Mouse (Mus musculus): ENCODE measurements at regions not wholly inside any gene's neighbourhood (a gene's known extent, or its start where the extent isn't known, plus 50 kb on each side); places are given as distances from the start of the nearest gene placed in this dataset.

DNA sequence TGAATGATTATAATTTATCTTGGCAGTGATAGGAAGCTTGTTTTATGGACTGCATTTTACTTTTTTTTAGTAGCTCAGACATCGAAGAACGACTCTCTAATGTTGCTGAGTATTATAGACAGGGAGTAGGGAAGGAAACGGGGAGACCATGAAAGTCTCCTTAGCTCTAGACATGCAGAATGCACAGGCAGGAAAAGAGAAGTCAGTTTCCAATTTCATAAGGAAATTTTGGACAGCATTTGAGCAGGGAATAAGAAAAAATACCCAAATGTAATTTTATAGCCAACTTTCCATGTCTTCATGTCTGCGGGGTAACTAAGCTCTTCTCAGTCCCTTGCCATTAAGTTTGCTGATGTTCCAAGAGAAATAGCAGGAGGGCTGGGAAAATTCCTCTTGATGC is 92.0 kb upstream of the Ednra start:
- H3K4me1 ChIP-seq (ENCODE audit: control insufficient read depth, insufficient read depth, low read length): no peaks in the 10 kb centered on the region
- no peaks in the 10 kb centered on the region for H3K27me3 ChIP-seq (ENCODE audit: control insufficient read depth, insufficient read depth, low read length, poor library complexity, severe bottlenecking)
- no peaks in the 10 kb centered on the region for H3K36me3 ChIP-seq (ENCODE audit: control insufficient read depth, insufficient read depth, low read length, poor library complexity, severe bottlenecking)
- no peak overlapping the region for H3K4me3 ChIP-seq (ENCODE audit: low read depth, low read length)
- no peak overlapping the region for H3K27ac ChIP-seq (ENCODE audit: insufficient read depth, low read length)
- H3K9ac ChIP-seq (ENCODE audit: low read depth, poor library complexity, severe bottlenecking): no peak overlapping the region
- no peaks in the 10 kb centered on the region for H3K9me3 ChIP-seq (replicated peaks; ENCODE audit: control insufficient read depth, insufficient read depth, low read length, poor library complexity, severe bottlenecking)
- no peak for TF ChIP-seq CTCF (IDR thresholded peaks at IDR 0.05; ENCODE audit: low read depth, low read length)
- no peak for TF ChIP-seq POLR2A (IDR thresholded peaks at IDR 0.05; ENCODE audit: insufficient read depth, low read length)
- no peak for TF ChIP-seq EP300 (IDR thresholded peaks at IDR 0.05; ENCODE audit: insufficient read depth, low read depth, low read length)

GRCm38 (mm10) chr8:77825786-77826185 is 101.5 kb upstream of the Ednra start:
- Histone ChIP-seq H3K27ac (ENCODE audit: insufficient read depth, low read length) (no peak overlapping the region), H3K9ac (ENCODE audit: low read depth, poor library complexity, severe bottlenecking) (no peak overlapping the region), H3K27me3 (ENCODE audit: control insufficient read depth, insufficient read depth, low read length, poor library complexity, severe bottlenecking) (no peaks in the 10 kb centered on the region), H3K9me3 (replicated peaks; ENCODE audit: control insufficient read depth, insufficient read depth, low read length, poor library complexity, severe bottlenecking) (no peaks in the 10 kb centered on the region), H3K4me1 (ENCODE audit: control insufficient read depth, insufficient read depth, low read length) (no peaks in the 10 kb centered on the region), H3K36me3 (ENCODE audit: control insufficient read depth, insufficient read depth, low read length, poor library complexity, severe bottlenecking) (no peaks in the 10 kb centered on the region), H3K4me3 (ENCODE audit: low read depth, low read length) (no peak overlapping the region)
- TF ChIP-seq POLR2A (IDR thresholded peaks at IDR 0.05; ENCODE audit: insufficient read depth, low read length) (no peak), CTCF (IDR thresholded peaks at IDR 0.05; ENCODE audit: low read depth, low read length) (no peak), EP300 (IDR thresholded peaks at IDR 0.05; ENCODE audit: insufficient read depth, low read depth, low read length) (no peak)

- H3K27me3 ChIP-seq (ENCODE audit: control insufficient read depth, insufficient read depth, low read length, poor library complexity, severe bottlenecking): no peaks in the 10 kb centered on the region
- no peak overlapping the region for H3K27ac ChIP-seq (ENCODE audit: insufficient read depth, low read length)
- H3K9ac ChIP-seq (ENCODE audit: low read depth, poor library complexity, severe bottlenecking): no peak overlapping the region
- TF ChIP-seq CTCF (IDR thresholded peaks at IDR 0.05; ENCODE audit: low read depth, low read length) (no peak), POLR2A (IDR thresholded peaks at IDR 0.05; ENCODE audit: insufficient read depth, low read length) (no peak), EP300 (IDR thresholded peaks at IDR 0.05; ENCODE audit: insufficient read depth, low read depth, low read length) (no peak)
- H3K36me3 ChIP-seq (ENCODE audit: control insufficient read depth, insufficient read depth, low read length, poor library complexity, severe bottlenecking): no peaks in the 10 kb centered on the region
- no peak overlapping the region for H3K4me3 ChIP-seq (ENCODE audit: low read depth, low read length)
- H3K9me3 ChIP-seq (replicated peaks; ENCODE audit: control insufficient read depth, insufficient read depth, low read length, poor library complexity, severe bottlenecking): no peaks in the 10 kb centered on the region
- no peaks in the 10 kb centered on the region for H3K4me1 ChIP-seq (ENCODE audit: control insufficient read depth, insufficient read depth, low read length)
Measured at GRCm38 (mm10) chr8:77826255-77826654, 102.0 kb upstream of the Ednra start.

DNA sequence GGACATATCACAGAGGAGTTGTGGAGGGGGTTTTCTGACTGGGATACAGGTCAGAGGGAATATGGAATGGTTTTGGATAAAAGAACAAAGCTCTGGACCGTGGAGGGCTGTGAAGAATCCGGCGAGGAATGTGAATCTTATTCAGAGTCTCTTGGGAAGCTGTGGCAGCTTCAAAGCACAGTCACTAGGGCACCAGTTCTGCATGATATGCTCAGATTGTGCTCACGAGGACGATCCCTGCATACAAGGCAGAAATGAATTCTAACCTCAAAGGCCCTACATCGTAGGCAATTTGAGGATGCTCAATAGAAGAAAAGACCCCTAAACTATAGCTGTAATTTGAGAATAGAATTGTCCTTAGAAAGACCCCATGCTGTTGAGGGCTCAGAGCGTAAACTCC is 103.8 kb upstream of the Ednra start:
- Histone ChIP-seq H3K9ac (ENCODE audit: low read depth, poor library complexity, severe bottlenecking) (no peak overlapping the region), H3K27me3 (ENCODE audit: control insufficient read depth, insufficient read depth, low read length, poor library complexity, severe bottlenecking) (no peaks in the 10 kb centered on the region), H3K36me3 (ENCODE audit: control insufficient read depth, insufficient read depth, low read length, poor library complexity, severe bottlenecking) (no peaks in the 10 kb centered on the region), H3K9me3 (replicated peaks; ENCODE audit: control insufficient read depth, insufficient read depth, low read length, poor library complexity, severe bottlenecking) (no peaks in the 10 kb centered on the region), H3K4me3 (ENCODE audit: low read depth, low read length) (no peak overlapping the region), H3K4me1 (ENCODE audit: control insufficient read depth, insufficient read depth, low read length) (no peaks in the 10 kb centered on the region), H3K27ac (ENCODE audit: insufficient read depth, low read length) (no peak overlapping the region)
- TF ChIP-seq CTCF (IDR thresholded peaks at IDR 0.05; ENCODE audit: low read depth, low read length): no peak
- TF ChIP-seq POLR2A (IDR thresholded peaks at IDR 0.05; ENCODE audit: insufficient read depth, low read length): no peak
- TF ChIP-seq EP300 (IDR thresholded peaks at IDR 0.05; ENCODE audit: insufficient read depth, low read depth, low read length): no peak

DNA sequence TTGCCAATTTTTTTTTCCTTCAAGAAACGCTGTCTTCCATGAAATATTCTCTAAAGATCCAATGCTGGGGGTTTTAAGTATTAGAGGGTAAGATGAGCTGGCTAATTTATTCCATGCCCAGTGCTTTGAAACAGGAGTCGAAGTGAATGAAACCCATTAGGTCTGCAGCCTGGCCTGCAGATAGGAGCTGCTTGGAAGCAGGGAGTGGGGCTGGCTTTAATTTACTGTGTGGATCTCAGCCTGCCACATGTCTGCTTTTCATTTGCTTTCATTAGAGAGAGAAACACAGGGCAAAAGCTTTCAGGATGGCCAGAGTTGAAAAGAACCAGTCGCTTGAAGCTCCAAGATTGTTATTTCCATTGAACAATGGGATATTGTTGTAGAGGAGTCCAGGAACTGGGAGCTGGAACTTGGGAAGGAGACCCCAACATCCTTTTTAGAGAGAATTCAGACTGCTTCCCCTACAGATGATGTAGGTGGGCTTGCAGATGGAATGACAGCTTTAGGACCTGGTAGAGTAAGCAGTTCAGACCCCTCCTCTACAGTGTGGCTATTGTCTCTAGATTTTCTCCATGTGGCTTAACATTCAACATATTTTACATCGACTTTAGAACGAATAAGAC is 105.0 kb upstream of the Ednra start:
- TF ChIP-seq CTCF (IDR thresholded peaks at IDR 0.05; ENCODE audit: low read depth, low read length) (no peak), POLR2A (IDR thresholded peaks at IDR 0.05; ENCODE audit: insufficient read depth, low read length) (no peak), EP300 (IDR thresholded peaks at IDR 0.05; ENCODE audit: insufficient read depth, low read depth, low read length) (no peak)
- H3K27me3 ChIP-seq (ENCODE audit: control insufficient read depth, insufficient read depth, low read length, poor library complexity, severe bottlenecking): no peaks in the 10 kb centered on the region
- no peak overlapping the region for H3K4me3 ChIP-seq (ENCODE audit: low read depth, low read length)
- H3K27ac ChIP-seq (ENCODE audit: insufficient read depth, low read length): no peak overlapping the region
- no peak overlapping the region for H3K9ac ChIP-seq (ENCODE audit: low read depth, poor library complexity, severe bottlenecking)
- H3K4me1 ChIP-seq (ENCODE audit: control insufficient read depth, insufficient read depth, low read length): no peaks in the 10 kb centered on the region
- H3K9me3 ChIP-seq (replicated peaks; ENCODE audit: control insufficient read depth, insufficient read depth, low read length, poor library complexity, severe bottlenecking): no peaks in the 10 kb centered on the region
- H3K36me3 ChIP-seq (ENCODE audit: control insufficient read depth, insufficient read depth, low read length, poor library complexity, severe bottlenecking): no peaks in the 10 kb centered on the region

DNA sequence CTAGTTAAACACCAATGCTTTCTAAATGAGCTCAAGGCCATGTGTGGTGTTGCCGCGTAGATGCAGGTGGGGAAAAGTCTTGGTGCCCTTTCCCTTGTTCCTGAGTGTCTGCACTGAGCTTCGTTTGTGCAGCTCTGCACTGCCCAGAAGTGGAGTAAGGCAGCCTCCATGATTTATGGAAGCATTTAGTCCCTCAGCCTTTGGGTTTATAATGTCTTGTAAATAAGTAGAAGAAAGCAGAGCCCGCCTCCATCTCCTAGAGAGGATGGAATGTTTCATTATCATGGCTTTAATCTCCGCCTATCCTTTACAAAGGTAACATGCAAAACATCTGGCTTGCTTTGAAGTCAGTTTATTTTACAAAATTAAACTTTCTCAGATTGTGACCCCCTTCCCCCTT is 105.5 kb upstream of the Ednra start:
- Histone ChIP-seq H3K4me3 (ENCODE audit: low read depth, low read length) (no peak overlapping the region), H3K9ac (ENCODE audit: low read depth, poor library complexity, severe bottlenecking) (no peak overlapping the region), H3K27me3 (ENCODE audit: control insufficient read depth, insufficient read depth, low read length, poor library complexity, severe bottlenecking) (no peaks in the 10 kb centered on the region), H3K27ac (ENCODE audit: insufficient read depth, low read length) (no peak overlapping the region), H3K9me3 (replicated peaks; ENCODE audit: control insufficient read depth, insufficient read depth, low read length, poor library complexity, severe bottlenecking) (no peaks in the 10 kb centered on the region), H3K4me1 (ENCODE audit: control insufficient read depth, insufficient read depth, low read length) (no peaks in the 10 kb centered on the region), H3K36me3 (ENCODE audit: control insufficient read depth, insufficient read depth, low read length, poor library complexity, severe bottlenecking) (no peaks in the 10 kb centered on the region)
- TF ChIP-seq CTCF (IDR thresholded peaks at IDR 0.05; ENCODE audit: low read depth, low read length): no peak
- no peak for TF ChIP-seq EP300 (IDR thresholded peaks at IDR 0.05; ENCODE audit: insufficient read depth, low read depth, low read length)
- no peak for TF ChIP-seq POLR2A (IDR thresholded peaks at IDR 0.05; ENCODE audit: insufficient read depth, low read length)

Measured in ES-Bruce4 (cell line).